Mouse (Mus musculus) heart, embryonic 10.5 days (tissue): ENCODE measurements around the gene Olfr544. TPM values are rescaled to one million over a fixed set of nuclear protein-coding genes. Genes with fewer than 3 reads are reported as not detected.
"Not testable (repeated sequence)": the region's sequence is repeated elsewhere in the genome, so short reads cannot be mapped to it uniquely, and the experiment has no call there.

Experiments used
- DNase-seq: peaks from one replicate; pipeline ENCODE4 v3.0.0-alpha.2; 2017; ENCODE audit warnings: low spot score
- H3K27ac ChIP-seq: fragments of 300-500 bp; sonication (generic); 2 replicates; pipeline ENCODE4 v1.5.1; 2016; ENCODE audit warnings: mild to moderate bottlenecking
- H3K27me3 ChIP-seq: fragments of 300-500 bp; sonication (generic); 2 replicates; pipeline ENCODE4 v1.6.1; 2016; ENCODE audit warnings: mild to moderate bottlenecking; ENCODE audit not compliant: poor library complexity, insufficient read depth, severe bottlenecking
- H3K36me3 ChIP-seq: fragments of 300-500 bp; sonication (generic); 2 replicates; pipeline ENCODE4 v1.6.1; 2016; ENCODE audit warnings: mild to moderate bottlenecking, moderate library complexity
- H3K4me1 ChIP-seq: fragments of 300-500 bp; sonication (generic); 2 replicates; pipeline ENCODE4 v1.6.1; 2016; ENCODE audit warnings: mild to moderate bottlenecking
- H3K4me3 ChIP-seq: fragments of 300-500 bp; sonication (generic); 2 replicates; pipeline ENCODE4 v1.5.1; 2016; ENCODE audit warnings: mild to moderate bottlenecking, moderate library complexity
- H3K9me3 ChIP-seq: fragments of 300-500 bp; sonication (generic); 2 replicates; pipeline ENCODE4 v1.6.1; 2016; ENCODE audit warnings: mild to moderate bottlenecking, moderate library complexity
- WGBS: fragments of 180-500 bp; shearing (Covaris S2); methylation state at CpG from one replicate; pipeline ENCODE4 v1.1.7; 2016; 5-methylcytosine and 5-hydroxymethylcytosine counted together
- polyA plus RNA-seq: library from polyadenylated mRNA; unstranded; fragments of >200 nt; fragmentation: Nextera tagmentation; extraction: Ambion mirVana; gene quantifications from 2 replicates; pipeline ENCODE4 v1.2.1, GENCODE M21; 2016

Gene Olfr544
- polyA plus RNA-seq, 1 experiment from 2014 or later = 0.04 TPM

- WGBS = 60% methylated on average over 3 of the region's 3 CpGs
- Histone ChIP-seq H3K9me3 (no peaks in the 10 kb centered on the region), H3K36me3 (no peaks in the 10 kb centered on the region), H3K27ac (no peak within 1 kb of the TSS), H3K27me3 (no peaks in the 10 kb centered on the region), H3K4me3 (no peak within 1 kb of the TSS), H3K4me1 (no peaks in the 10 kb centered on the region)
- DNase-seq = no peak
Observed at GRCm38 (mm10) chr7:102499473-102499872, 11.4 kb upstream of the Olfr544 start, which contains the start of gene Olfr545. Olfr545 (minus strand) TSS chr7:102499573.

- H3K27ac ChIP-seq, H3K4me3 ChIP-seq, H3K27me3 ChIP-seq, H3K4me1 ChIP-seq, DNase-seq, H3K36me3 ChIP-seq, H3K9me3 ChIP-seq: not testable (repeated sequence)
- 40% methylated on average over 7 of the region's 7 CpGs for WGBS
Observed at GRCm38 (mm10) chr7:102494416-102494815, 6.3 kb upstream of the Olfr544 start.

GRCm38 (mm10) chr7:102486105-102486504 is 2.0 kb downstream of the Olfr544 start:
- WGBS = 13% methylated on average over 1 of the region's 1 CpGs

GRCm38 (mm10) chr7:102484766-102485165 is 3.3 kb downstream of the Olfr544 start:
- H3K4me1 ChIP-seq, H3K9me3 ChIP-seq, H3K27ac ChIP-seq, DNase-seq, H3K27me3 ChIP-seq, H3K4me3 ChIP-seq, H3K36me3 ChIP-seq: not testable (repeated sequence)
- WGBS = 59% methylated on average over 8 of the region's 8 CpGs

More at GRCm38 (mm10) chr7:102486105-102486504, 2.0 kb downstream of the Olfr544 start:
- H3K36me3 ChIP-seq = no peaks in the 10 kb centered on the region
- DNase-seq = no peak
- no peaks in the 10 kb centered on the region for H3K27me3 ChIP-seq
- peaks cover 9% of the 10 kb centered on the region; the same call in 1 of the 2 replicates for H3K4me1 ChIP-seq
- no peak overlapping the region for H3K27ac ChIP-seq
- H3K9me3 ChIP-seq = no peaks in the 10 kb centered on the region
- no peak overlapping the region for H3K4me3 ChIP-seq

GRCm38 (mm10) chr7:102483665-102484064 is 4.4 kb downstream of the Olfr544 start:
- no peak overlapping the region for H3K27ac ChIP-seq
- no peak for DNase-seq

GRCm38 (mm10) chr7:102481579-102481978 is 6.5 kb downstream of the Olfr544 start, which contains the start of gene Olfr543:
Olfr543 (minus strand) TSS chr7:102481679.
- Histone ChIP-seq H3K9me3 (no peaks in the 10 kb centered on the region), H3K4me3 (no peak within 1 kb of the TSS), H3K27me3 (no peaks in the 10 kb centered on the region), H3K27ac (no peak within 1 kb of the TSS), H3K4me1 (peaks cover 12% of the 10 kb centered on the region; the same call in 1 of the 2 replicates), H3K36me3 (0 out of 2 replicates have a peak, but pooled peaks cover 4% of the 10 kb centered on the region)
- DNase-seq = no peak
- WGBS = 86% methylated on average over 4 of the region's 4 CpGs

More at GRCm38 (mm10) chr7:102483665-102484064, 4.4 kb downstream of the Olfr544 start:
- Histone ChIP-seq H3K4me1 (peaks cover 16% of the 10 kb centered on the region; the same call in 1 of the 2 replicates), H3K4me3 (no peak overlapping the region), H3K36me3 (no peaks in the 10 kb centered on the region), H3K9me3 (no peaks in the 10 kb centered on the region), H3K27me3 (no peaks in the 10 kb centered on the region)
- WGBS = 72% methylated on average over 2 of the region's 2 CpGs

- 76% methylated on average over 4 of the region's 4 CpGs for WGBS
Observed at GRCm38 (mm10) chr7:102480821-102481220, 7.3 kb downstream of the Olfr544 start.

GRCm38 (mm10) chr7:102479368-102480078 is 8.6 kb downstream of the Olfr544 start:
- Histone ChIP-seq H3K36me3 (0 out of 2 replicates have a peak, but pooled peaks cover 4% of the 10 kb centered on the region), H3K4me1 (peaks cover 12% of the 10 kb centered on the region; the same call in 1 of the 2 replicates), H3K9me3 (no peaks in the 10 kb centered on the region), H3K27me3 (no peaks in the 10 kb centered on the region), H3K27ac (no peak overlapping the region), H3K4me3 (no peak overlapping the region)
- 63% methylated on average over 5 of the region's 5 CpGs for WGBS
- no peak for DNase-seq

More at GRCm38 (mm10) chr7:102480821-102481220, 7.3 kb downstream of the Olfr544 start:
- Histone ChIP-seq H3K4me3 (no peak overlapping the region), H3K4me1 (peaks cover 12% of the 10 kb centered on the region; the same call in 1 of the 2 replicates), H3K27me3 (no peaks in the 10 kb centered on the region), H3K27ac (no peak overlapping the region), H3K36me3 (0 out of 2 replicates have a peak, but pooled peaks cover 4% of the 10 kb centered on the region), H3K9me3 (no peaks in the 10 kb centered on the region)
- DNase-seq = no peak

- WGBS = 76% methylated on average over 3 of the region's 3 CpGs
- no peak overlapping the region for H3K27ac ChIP-seq
Observed at GRCm38 (mm10) chr7:102478926-102479325, 9.2 kb downstream of the Olfr544 start.

GRCm38 (mm10) chr7:102478425-102478824 is 9.7 kb downstream of the Olfr544 start:
- no peaks in the 10 kb centered on the region for H3K27me3 ChIP-seq
- DNase-seq = no peak
- peaks cover 7% of the 10 kb centered on the region; the same call in 1 of the 2 replicates for H3K4me1 ChIP-seq
- 0 out of 2 replicates have a peak, but pooled peaks cover 4% of the 10 kb centered on the region for H3K36me3 ChIP-seq
- H3K4me3 ChIP-seq = no peak overlapping the region
- 86% methylated on average over 4 of the region's 4 CpGs for WGBS
- H3K27ac ChIP-seq = no peak overlapping the region
- no peaks in the 10 kb centered on the region for H3K9me3 ChIP-seq

More at GRCm38 (mm10) chr7:102478926-102479325, 9.2 kb downstream of the Olfr544 start:
- Histone ChIP-seq H3K36me3 (0 out of 2 replicates have a peak, but pooled peaks cover 4% of the 10 kb centered on the region), H3K9me3 (no peaks in the 10 kb centered on the region), H3K27me3 (no peaks in the 10 kb centered on the region), H3K4me3 (no peak overlapping the region), H3K4me1 (peaks cover 11% of the 10 kb centered on the region; the same call in 1 of the 2 replicates)
- DNase-seq = no peak

- H3K36me3 ChIP-seq = 0 out of 2 replicates have a peak, but pooled peaks cover 4% of the 10 kb centered on the region
- peaks cover 12% of the 10 kb centered on the region; the same call in 1 of the 2 replicates for H3K4me1 ChIP-seq
- DNase-seq = no peak
- no peak overlapping the region for H3K27ac ChIP-seq
- H3K27me3 ChIP-seq = no peaks in the 10 kb centered on the region
- H3K9me3 ChIP-seq = no peaks in the 10 kb centered on the region
- H3K4me3 ChIP-seq = no peak overlapping the region
- 66% methylated on average over 11 of the region's 11 CpGs for WGBS
Observed at GRCm38 (mm10) chr7:102477377-102477776, 10.7 kb downstream of the Olfr544 start.

GRCm38 (mm10) chr7:102476601-102477000 is 11.5 kb downstream of the Olfr544 start:
- peaks cover 12% of the 10 kb centered on the region; the same call in 1 of the 2 replicates for H3K4me1 ChIP-seq

GRCm38 (mm10) chr7:102472675-102473074 is 15.4 kb downstream of the Olfr544 start:
- no peaks in the 10 kb centered on the region for H3K27me3 ChIP-seq
- H3K36me3 ChIP-seq = peaks cover 36% of the 10 kb centered on the region
- WGBS = 62% methylated on average over 5 of the region's 5 CpGs
- H3K4me1 ChIP-seq = peaks cover 5% of the 10 kb centered on the region; the same call in 1 of the 2 replicates
- H3K9me3 ChIP-seq = no peaks in the 10 kb centered on the region
- no peak overlapping the region for H3K4me3 ChIP-seq
- DNase-seq = no peak
- H3K27ac ChIP-seq = no peak overlapping the region

More at GRCm38 (mm10) chr7:102476601-102477000, 11.5 kb downstream of the Olfr544 start:
- 88% methylated on average over 5 of the region's 5 CpGs for WGBS
- Histone ChIP-seq H3K27ac (no peak overlapping the region), H3K27me3 (no peaks in the 10 kb centered on the region), H3K36me3 (0 out of 2 replicates have a peak, but pooled peaks cover 4% of the 10 kb centered on the region), H3K9me3 (no peaks in the 10 kb centered on the region), H3K4me3 (no peak overlapping the region)
- DNase-seq = no peak
